Mouse (Mus musculus): ENCODE results near the gene Mgll. TPM values are rescaled to one million over a fixed set of nuclear protein-coding genes. Genes with fewer than 3 reads are reported as not detected.

Gene Mgll
- polyA plus RNA-seq, 1 experiment from 2014 or later: 29.1 TPM

GRCm38 (mm10) chr6:88746271-88746670, 22.1 kb downstream of the Mgll start:
- DNase-seq (ENCODE audit: low spot score) (no peak), ATAC-seq (ENCODE audit: low read depth) (no peak)
- H3K4me1 ChIP-seq (ENCODE audit: control insufficient read depth, insufficient read depth, low read length): peaks cover 14% of the 10 kb centered on the region
- H3K9me3 ChIP-seq (ENCODE audit: control insufficient read depth, low read length): no peaks in the 10 kb centered on the region
- H3K27me3 ChIP-seq (replicated peaks; ENCODE audit: control insufficient read depth, insufficient read depth, low read length): no peaks in the 10 kb centered on the region
- no peaks in the 10 kb centered on the region for H3K36me3 ChIP-seq (ENCODE audit: control insufficient read depth, insufficient read depth, low read length)
- H3K4me2 ChIP-seq (ENCODE audit: low read depth, low read length): no peak overlapping the region
- 76% methylated on average over 8 of the region's 8 CpGs for WGBS
- no peak overlapping the region for H3K9ac ChIP-seq (ENCODE audit: low read depth, low read length)
- H3K4me3 ChIP-seq (ENCODE audit: low read depth, low read length): no peak overlapping the region
- no peak overlapping the region for H3K27ac ChIP-seq (replicated peaks; ENCODE audit: low read depth, low read length)

GRCm38 (mm10) chr6:88747296-88748040, 23.3 kb downstream of the Mgll start:
- Histone ChIP-seq H3K4me3 (ENCODE audit: low read depth, low read length) (no peak overlapping the region), H3K9me3 (ENCODE audit: control insufficient read depth, low read length) (no peaks in the 10 kb centered on the region), H3K27ac (replicated peaks; ENCODE audit: low read depth, low read length) (no peak overlapping the region), H3K27me3 (replicated peaks; ENCODE audit: control insufficient read depth, insufficient read depth, low read length) (no peaks in the 10 kb centered on the region), H3K4me2 (ENCODE audit: low read depth, low read length) (no peak overlapping the region), H3K36me3 (ENCODE audit: control insufficient read depth, insufficient read depth, low read length) (no peaks in the 10 kb centered on the region), H3K4me1 (ENCODE audit: control insufficient read depth, insufficient read depth, low read length) (peaks cover 8% of the 10 kb centered on the region), H3K9ac (ENCODE audit: low read depth, low read length) (no peak overlapping the region)
- WGBS: 52% methylated on average over 12 of the region's 12 CpGs
- DNase-seq (ENCODE audit: low spot score) (no peak), ATAC-seq (ENCODE audit: low read depth) (no peak)

- DNase-seq (ENCODE audit: low spot score) (no peak), ATAC-seq (ENCODE audit: low read depth) (no peak)
- H3K27ac ChIP-seq (replicated peaks; ENCODE audit: low read depth, low read length): no peak overlapping the region
- no peaks in the 10 kb centered on the region for H3K36me3 ChIP-seq (ENCODE audit: control insufficient read depth, insufficient read depth, low read length)
- WGBS: 59% methylated on average over 6 of the region's 6 CpGs
- H3K4me3 ChIP-seq (ENCODE audit: low read depth, low read length): no peak overlapping the region
- no peaks in the 10 kb centered on the region for H3K27me3 ChIP-seq (replicated peaks; ENCODE audit: control insufficient read depth, insufficient read depth, low read length)
- no peaks in the 10 kb centered on the region for H3K9me3 ChIP-seq (ENCODE audit: control insufficient read depth, low read length)
- H3K4me2 ChIP-seq (ENCODE audit: low read depth, low read length): no peak overlapping the region
- H3K4me1 ChIP-seq (ENCODE audit: control insufficient read depth, insufficient read depth, low read length): peaks cover 3% of the 10 kb centered on the region
- H3K9ac ChIP-seq (ENCODE audit: low read depth, low read length): no peak overlapping the region
These were observed 26.7 kb downstream of the Mgll start for GRCm38 (mm10) chr6:88750884-88751283.

GRCm38 (mm10) chr6:88752711-88753219, 28.6 kb downstream of the Mgll start:
- no peak overlapping the region for H3K4me2 ChIP-seq (ENCODE audit: low read depth, low read length)
- H3K9ac ChIP-seq (ENCODE audit: low read depth, low read length): no peak overlapping the region
- H3K9me3 ChIP-seq (ENCODE audit: control insufficient read depth, low read length): no peaks in the 10 kb centered on the region
- peak overlapping the region; percentile 56 for H3K27ac ChIP-seq (replicated peaks; ENCODE audit: low read depth, low read length)
- DNase-seq (ENCODE audit: low spot score) (peak; percentile 76), ATAC-seq (ENCODE audit: low read depth) (peak; percentile 51)
- H3K27me3 ChIP-seq (replicated peaks; ENCODE audit: control insufficient read depth, insufficient read depth, low read length): no peaks in the 10 kb centered on the region
- no peaks in the 10 kb centered on the region for H3K36me3 ChIP-seq (ENCODE audit: control insufficient read depth, insufficient read depth, low read length)
- WGBS: 49% methylated on average over 5 of the region's 5 CpGs
- no peak overlapping the region for H3K4me3 ChIP-seq (ENCODE audit: low read depth, low read length)
- H3K4me1 ChIP-seq (ENCODE audit: control insufficient read depth, insufficient read depth, low read length): peaks cover 3% of the 10 kb centered on the region

- peak; percentile 56; the same call in 1 of the 2 replicates for ATAC-seq (ENCODE audit: low read depth)
- Histone ChIP-seq H3K27me3 (replicated peaks; ENCODE audit: control insufficient read depth, insufficient read depth, low read length) (no peaks in the 10 kb centered on the region), H3K4me3 (ENCODE audit: low read depth, low read length) (no peak overlapping the region), H3K36me3 (ENCODE audit: control insufficient read depth, insufficient read depth, low read length) (no peaks in the 10 kb centered on the region), H3K4me2 (ENCODE audit: low read depth, low read length) (no peak overlapping the region), H3K27ac (replicated peaks; ENCODE audit: low read depth, low read length) (peak overlapping the region; percentile 56), H3K9me3 (ENCODE audit: control insufficient read depth, low read length) (no peaks in the 10 kb centered on the region), H3K4me1 (ENCODE audit: control insufficient read depth, insufficient read depth, low read length) (peaks cover 8% of the 10 kb centered on the region), H3K9ac (ENCODE audit: low read depth, low read length) (no peak overlapping the region)
- DNase-seq (ENCODE audit: low spot score): peak; percentile 73
- 41% methylated on average over 6 of the region's 6 CpGs for WGBS
These were observed 29.4 kb downstream of the Mgll start for GRCm38 (mm10) chr6:88753578-88753977.

GRCm38 (mm10) chr6:88756992-88757391, 32.8 kb downstream of the Mgll start:
- Histone ChIP-seq H3K9me3 (ENCODE audit: control insufficient read depth, low read length) (no peaks in the 10 kb centered on the region), H3K4me3 (ENCODE audit: low read depth, low read length) (no peak overlapping the region), H3K36me3 (ENCODE audit: control insufficient read depth, insufficient read depth, low read length) (no peaks in the 10 kb centered on the region), H3K4me1 (ENCODE audit: control insufficient read depth, insufficient read depth, low read length) (peaks cover 30% of the 10 kb centered on the region), H3K27ac (replicated peaks; ENCODE audit: low read depth, low read length) (no peak overlapping the region), H3K9ac (ENCODE audit: low read depth, low read length) (no peak overlapping the region), H3K27me3 (replicated peaks; ENCODE audit: control insufficient read depth, insufficient read depth, low read length) (no peaks in the 10 kb centered on the region), H3K4me2 (ENCODE audit: low read depth, low read length) (no peak overlapping the region)
- no peak for DNase-seq (ENCODE audit: low spot score)
- ATAC-seq (ENCODE audit: low read depth): no peak
- WGBS: 83% methylated on average over 4 of the region's 4 CpGs

GRCm38 (mm10) chr6:88758074-88758473, 33.9 kb downstream of the Mgll start:
- Histone ChIP-seq H3K4me2 (ENCODE audit: low read depth, low read length) (no peak overlapping the region), H3K4me1 (ENCODE audit: control insufficient read depth, insufficient read depth, low read length) (peaks cover 36% of the 10 kb centered on the region), H3K27ac (replicated peaks; ENCODE audit: low read depth, low read length) (no peak overlapping the region), H3K4me3 (ENCODE audit: low read depth, low read length) (no peak overlapping the region), H3K9ac (ENCODE audit: low read depth, low read length) (no peak overlapping the region), H3K9me3 (ENCODE audit: control insufficient read depth, low read length) (no peaks in the 10 kb centered on the region), H3K36me3 (ENCODE audit: control insufficient read depth, insufficient read depth, low read length) (no peaks in the 10 kb centered on the region), H3K27me3 (replicated peaks; ENCODE audit: control insufficient read depth, insufficient read depth, low read length) (no peaks in the 10 kb centered on the region)
- DNase-seq (ENCODE audit: low spot score): no peak
- WGBS: 87% methylated on average over 8 of the region's 8 CpGs
- ATAC-seq (ENCODE audit: low read depth): no peak

GRCm38 (mm10) chr6:88758568-88759522, 34.6 kb downstream of the Mgll start:
- ATAC-seq (ENCODE audit: low read depth) (no peak), DNase-seq (ENCODE audit: low spot score) (peak; percentile 27)
- no peak overlapping the region for H3K27ac ChIP-seq (replicated peaks; ENCODE audit: low read depth, low read length)
- H3K36me3 ChIP-seq (ENCODE audit: control insufficient read depth, insufficient read depth, low read length): no peaks in the 10 kb centered on the region
- 71% methylated on average over 10 of the region's 10 CpGs for WGBS
- no peak overlapping the region for H3K9ac ChIP-seq (ENCODE audit: low read depth, low read length)
- no peaks in the 10 kb centered on the region for H3K27me3 ChIP-seq (replicated peaks; ENCODE audit: control insufficient read depth, insufficient read depth, low read length)
- no peak overlapping the region for H3K4me2 ChIP-seq (ENCODE audit: low read depth, low read length)
- H3K4me3 ChIP-seq (ENCODE audit: low read depth, low read length): no peak overlapping the region
- no peaks in the 10 kb centered on the region for H3K9me3 ChIP-seq (ENCODE audit: control insufficient read depth, low read length)
- peaks cover 39% of the 10 kb centered on the region for H3K4me1 ChIP-seq (ENCODE audit: control insufficient read depth, insufficient read depth, low read length)
